22 mouse cellular contexts compared by ENCODE assay signal in the genomic region with DNA sequence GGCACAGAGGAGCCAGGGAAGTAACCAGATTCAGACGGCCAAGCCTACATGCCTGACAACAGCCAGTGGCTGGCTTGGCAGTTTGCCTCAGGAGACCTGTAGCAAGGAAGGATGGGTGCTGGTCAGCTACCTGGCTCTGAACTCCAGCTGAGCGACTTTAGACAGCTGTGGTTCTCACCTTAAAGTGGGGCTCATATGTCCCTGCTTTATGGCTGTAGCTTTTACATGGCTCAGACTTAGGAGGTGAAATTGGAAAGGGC. TPM values are rescaled to one million over a fixed set of nuclear protein-coding genes. Genes with fewer than 3 reads are reported as not detected.
DNase-seq lines count a peak whose midpoint lies in the region; ATAC-seq lines count a peak whose summit lies in the region.
"Had no signal": no experiment of that assay in that cellular context is flagged by ENCODE, and none has a peak within 500 bp of the region (broad histone marks: within the 10 kb centered on the region; RNA-seq: fewer than 3 reads in every experiment).

No protein-coding gene starts in this region.

- H3K27ac ChIP-seq in heart, embryonic 10.5 days: 0 out of 2 replicates have a peak overlapping the region, but pooled peaks have one; percentile 31
- H3K27ac ChIP-seq in kidney, embryonic 15.5 days: no peak overlapping the region
- H3K27ac ChIP-seq: gastrocnemius, adult 2 months; heart, embryonic 13.5 days; limb, embryonic 15.5 days had no signal

- H3K4me1 ChIP-seq in heart, embryonic 10.5 days: peaks cover 68% of the 10 kb centered on the region
- H3K4me1 ChIP-seq in kidney, embryonic 15.5 days: peaks cover 20% of the 10 kb centered on the region
- H3K4me1 ChIP-seq in megakaryocyte, embryonic 14.5 days: peaks cover 99% of the 10 kb centered on the region

- ATAC-seq in kidney, embryonic 15.5 days (replicated peaks; ENCODE audit: low FRiP score): no peak
- ATAC-seq in megakaryocyte, adult 5-6 weeks (ENCODE audit: poor library complexity, severe bottlenecking): no peak
- ATAC-seq: activated CD4-positive, CD25-positive, alpha-beta regulatory T cell, adult 4 months; intestine, postnatal 0 days; Patski had no signal

- no peaks in the 10 kb centered on the region for H3K36me3 ChIP-seq in heart, embryonic 10.5 days
- H3K36me3 ChIP-seq in kidney, embryonic 15.5 days: no peaks in the 10 kb centered on the region
- H3K36me3 ChIP-seq in megakaryocyte, embryonic 14.5 days (replicated peaks; ENCODE audit: low read length): peaks cover 91% of the 10 kb centered on the region
- H3K36me3 ChIP-seq: heart, embryonic 13.5 days; limb, embryonic 15.5 days had no signal

- DNase-seq in heart, embryonic 10.5 days (ENCODE audit: low spot score): no peak
- no peak for DNase-seq in heart, postnatal 36 days
- peak; percentile 57 for DNase-seq in kidney, postnatal 14 days
- DNase-seq in urinary bladder, adult 2 months (ENCODE audit: low spot score): no peak
- DNase-seq: adrenal gland, postnatal 25 days; cerebellum, adult 9-10 months; gastrocnemius, adult 2 months; heart, postnatal 4 days; lung, postnatal 14 days; thymus, postnatal 4 days had no signal

- H3K9ac ChIP-seq in kidney, embryonic 15.5 days: no peak overlapping the region
- H3K9ac ChIP-seq: heart, embryonic 13.5 days; limb, embryonic 15.5 days had no signal

- H3K27me3 ChIP-seq in heart, embryonic 10.5 days (ENCODE audit: insufficient read depth, poor library complexity, severe bottlenecking): peaks cover 22% of the 10 kb centered on the region
- 0 out of 2 replicates have a peak, but pooled peaks cover 4% of the 10 kb centered on the region for H3K27me3 ChIP-seq in kidney, embryonic 15.5 days
- no peaks in the 10 kb centered on the region for H3K27me3 ChIP-seq in megakaryocyte, embryonic 14.5 days (replicated peaks)
- H3K27me3 ChIP-seq: heart, embryonic 13.5 days; limb, embryonic 15.5 days; Patski had no signal

- no peak overlapping the region for H3K4me2 ChIP-seq in kidney, embryonic 15.5 days
- H3K4me2 ChIP-seq: heart, embryonic 13.5 days; limb, embryonic 15.5 days had no signal

- H3K9me3 ChIP-seq in heart, embryonic 10.5 days: no peaks in the 10 kb centered on the region
- no peaks in the 10 kb centered on the region for H3K9me3 ChIP-seq in kidney, embryonic 15.5 days (replicated peaks)
- no peaks in the 10 kb centered on the region for H3K9me3 ChIP-seq in megakaryocyte, embryonic 14.5 days
- H3K9me3 ChIP-seq: heart, embryonic 13.5 days; limb, embryonic 15.5 days had no signal

- H3K4me3 ChIP-seq in heart, embryonic 10.5 days: no peak overlapping the region
- no peak overlapping the region for H3K4me3 ChIP-seq in kidney, embryonic 15.5 days (replicated peaks)
- peak overlapping the region; percentile 81 for H3K4me3 ChIP-seq in megakaryocyte, embryonic 14.5 days (replicated peaks)
- H3K4me3 ChIP-seq: gastrocnemius, adult 2 months; heart, embryonic 13.5 days; limb, embryonic 15.5 days had no signal

- intact Hi-C loops in heart, postnatal 36 days (cut with DNase I): no loop called here

- WGBS in heart, embryonic 10.5 days: 75% methylated on average over 2 of the region's 2 CpGs
- 78% methylated on average over 2 of the region's 2 CpGs for WGBS in kidney, embryonic 15.5 days

RNA-seq across cellular contexts. Expression of a gene that starts 10.8 kb away (rescaled TPM):
- not detected in 2 replicates for polyA plus RNA-seq in heart, embryonic 10.5 days (2016; fragmentation: Nextera tagmentation; extraction: Ambion mirVana)
- not detected for total RNA-seq in heart, postnatal 36 days (2021)
- not detected in 2 replicates for polyA plus RNA-seq in kidney, embryonic 15.5 days (2015; fragmentation: Nextera tagmentation; extraction: Ambion mirVana)
- polyA plus RNA-seq in megakaryocyte, embryonic 14.5 days (2012; ENCODE audit: insufficient read depth, low replicate concordance): 0.54 TPM in 1 of 2 replicates, not detected in the other
- not detected in 2 replicates for total RNA-seq in megakaryocyte, adult 5-6 weeks (2015)
- not detected in 2 replicates for total RNA-seq in megakaryocyte, adult 5-6 weeks (2017)
- polyA plus RNA-seq in urinary bladder, adult 2 months (2012; rRNA removed): not detected in 2 replicates
- total RNA-seq: adrenal gland, postnatal 25 days; gastrocnemius, adult 2 months; granulocyte monocyte progenitor cell, adult 5-6 weeks; heart, postnatal 4 days; layer of hippocampus, postnatal 10 days; midbrain, postnatal 0 days had no signal
- polyA plus RNA-seq: activated CD4-positive, CD25-positive, alpha-beta regulatory T cell, adult 4 months; heart, embryonic 13.5 days; intestine, postnatal 0 days; limb, embryonic 15.5 days; midbrain, postnatal 0 days; neural tube, embryonic 11.5 days; Patski had no signal

RNA-seq across cellular contexts. Expression of a gene that starts 48.0 kb away (rescaled TPM):
- polyA plus RNA-seq in heart, embryonic 10.5 days (2016; fragmentation: Nextera tagmentation; extraction: Ambion mirVana): 20.8 and 21.4 TPM in 2 replicates
- 1 to 10 TPM; 3.9 to 4.0 TPM for total RNA-seq in heart, postnatal 36 days (2021)
- polyA plus RNA-seq in kidney, embryonic 15.5 days (2015; fragmentation: Nextera tagmentation; extraction: Ambion mirVana): 13.7 and 14.2 TPM in 2 replicates
- 10.6 and 40.8 TPM in 2 replicates for polyA plus RNA-seq in megakaryocyte, embryonic 14.5 days (2012; ENCODE audit: insufficient read depth, low replicate concordance)
- total RNA-seq in megakaryocyte, adult 5-6 weeks (2015): 1.2 and 2.1 TPM in 2 replicates
- total RNA-seq in megakaryocyte, adult 5-6 weeks (2017): 0.20 and 0.62 TPM in 2 replicates
- 11.7 and 15.8 TPM in 2 replicates for polyA plus RNA-seq in urinary bladder, adult 2 months (2012; rRNA removed)
